8 mouse cellular contexts compared by ENCODE assay signal in genomic region chr11:87629859-87630258, GRCm38 (mm10). TPM values are rescaled to one million over a fixed set of nuclear protein-coding genes. Genes with fewer than 3 reads are reported as not detected.
DNase-seq lines count a peak whose midpoint lies in the region; ATAC-seq lines count a peak whose summit lies in the region.

No protein-coding gene starts in this region.

- ATAC-seq in erythroid progenitor cell, adult 5-6 weeks (replicated peaks; ENCODE audit: low FRiP score, poor library complexity, severe bottlenecking): peak; percentile 72
- peak; percentile 51; the same call in 1 of the 2 replicates for ATAC-seq in neutrophil, adult 5-6 weeks (ENCODE audit: extremely low read depth, insufficient number of reproducible peaks, low FRiP score, poor library complexity, severe bottlenecking)

- DNase-seq in cerebellum, postnatal 10 days: peak; percentile 71 to 75
- no peak for DNase-seq in cerebellum, adult 11 months
- DNase-seq in right cerebral cortex, postnatal 14 days: peak; percentile 22
- no peak for DNase-seq in right cerebral cortex, postnatal 25 days
- DNase-seq in liver: peak; percentile 55
- DNase-seq in frontal cortex, adult 2 months (ENCODE audit: extremely low spot score in 1 of 2, low spot score in 1 of 2): no peak

RNA-seq across cellular contexts. Expression of gene Hsf5, which starts 12.9 kb away (rescaled TPM):
- total RNA-seq in erythroid progenitor cell, adult 5-6 weeks (2015; ENCODE audit: low replicate concordance): not detected in 2 replicates
- not detected in 2 replicates for total RNA-seq in erythroid progenitor cell, adult 5-6 weeks (2017; ENCODE audit: low replicate concordance)
- not detected in 2 replicates for total RNA-seq in neutrophil, adult 5-6 weeks (2017)
- polyA plus RNA-seq in frontal cortex, adult 2 months (2012; rRNA removed): 0.29 and 0.46 TPM in 2 replicates

RNA-seq across cellular contexts. Expression of gene Rnf43, which starts 32.7 kb away (rescaled TPM):
- total RNA-seq in erythroid progenitor cell, adult 5-6 weeks (2015; ENCODE audit: low replicate concordance): 0.36 and 2.1 TPM in 2 replicates
- 0.39 and 0.83 TPM in 2 replicates for total RNA-seq in erythroid progenitor cell, adult 5-6 weeks (2017; ENCODE audit: low replicate concordance)
- 1.5 and 1.6 TPM in 2 replicates for total RNA-seq in neutrophil, adult 5-6 weeks (2017)
- 1.4 and 1.7 TPM in 2 replicates for polyA plus RNA-seq in frontal cortex, adult 2 months (2012; rRNA removed)

RNA-seq across cellular contexts. Expression of gene Mtmr4, which starts 37.9 kb away (rescaled TPM):
- 5.4 and 15.1 TPM in 2 replicates for total RNA-seq in erythroid progenitor cell, adult 5-6 weeks (2015; ENCODE audit: low replicate concordance)
- total RNA-seq in erythroid progenitor cell, adult 5-6 weeks (2017; ENCODE audit: low replicate concordance): 13.1 and 15.1 TPM in 2 replicates
- 27.7 TPM in 2 replicates for total RNA-seq in neutrophil, adult 5-6 weeks (2017)
- polyA plus RNA-seq in frontal cortex, adult 2 months (2012; rRNA removed): 41.5 and 47.3 TPM in 2 replicates

Comparison
In these comparisons a context has a peak if more than half of its experiments do, and no peak if none do; other contexts are left out.
1. DNase-seq: peak in cerebellum, postnatal 10 days (2 of 2), right cerebral cortex, postnatal 14 days (single experiment) and liver (single experiment); none in cerebellum, adult 11 months (single experiment), right cerebral cortex, postnatal 25 days (single experiment) and frontal cortex, adult 2 months (0 of 2).